Mouse (Mus musculus): Measurements from ENCODE around the gene Rsrp1.
"Not testable (repeated sequence)": the region's sequence is repeated elsewhere in the genome, so short reads cannot be mapped to it uniquely, and the experiment has no call there.

The Rsrp1 gene

DNA sequence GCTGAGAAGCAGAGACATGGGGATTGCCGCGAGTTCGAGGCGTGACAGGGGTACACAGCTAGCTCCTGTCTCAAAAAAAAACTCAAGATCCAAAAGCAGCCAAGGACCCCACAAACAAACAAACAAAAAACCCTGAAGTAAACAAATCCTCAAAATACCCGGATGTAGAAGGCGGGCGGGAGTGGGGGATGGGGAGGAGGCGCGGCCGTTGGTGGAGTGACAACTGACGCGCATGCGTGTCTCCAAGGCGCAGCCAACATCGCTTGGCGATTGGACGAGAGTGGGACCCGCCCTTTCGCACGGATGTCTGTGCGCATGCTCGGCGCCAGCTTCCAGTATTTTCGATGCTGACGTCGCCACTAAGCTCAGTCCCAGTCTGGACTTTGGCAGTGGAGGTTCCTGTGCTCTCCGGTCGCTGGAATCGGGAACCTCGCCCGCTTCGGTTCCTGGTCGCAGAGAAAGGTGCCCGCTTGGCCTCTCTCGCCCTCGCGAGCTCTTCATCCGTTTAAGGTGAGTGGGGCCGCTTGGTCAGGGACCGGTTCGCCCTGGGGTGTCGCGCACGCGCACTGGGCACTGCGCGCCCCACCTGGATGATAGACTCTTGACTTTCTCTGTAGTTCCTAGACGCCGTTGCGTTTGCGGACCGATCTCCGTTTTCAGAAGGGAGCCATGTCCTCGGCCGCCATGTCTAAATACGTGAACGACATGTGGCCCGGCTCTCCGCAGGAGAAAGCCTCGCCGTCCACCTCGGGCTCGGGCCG, at the start of gene Rsrp1:
Gene Rsrp1, plus strand, starts transcription at position 335 of the 761 bp plus-strand sequence.
- DNase-seq (ENCODE audit: low spot score), result peak; percentile 97

DNA sequence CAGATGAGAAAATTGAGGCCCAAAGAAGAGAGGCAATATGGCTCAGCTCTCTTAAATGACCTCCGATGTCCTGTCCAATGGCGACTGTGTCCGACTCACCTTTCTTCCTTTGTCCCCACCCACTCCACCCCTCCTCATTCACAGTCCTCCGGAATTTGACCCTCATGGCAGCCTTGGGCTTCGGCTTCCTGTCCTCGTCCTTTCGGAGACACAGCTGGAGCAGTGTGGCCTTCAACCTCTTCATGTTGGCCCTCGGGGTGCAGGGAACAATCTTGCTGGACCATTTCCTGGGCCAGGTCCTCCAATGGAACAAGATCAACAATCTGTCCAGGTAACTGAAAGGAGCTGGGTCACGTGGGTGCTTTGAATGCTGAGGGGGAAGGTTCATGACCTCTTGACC, 47.2 kb upstream of the Rsrp1 start:
- DNase-seq (ENCODE audit: low spot score), result no peak

DNA sequence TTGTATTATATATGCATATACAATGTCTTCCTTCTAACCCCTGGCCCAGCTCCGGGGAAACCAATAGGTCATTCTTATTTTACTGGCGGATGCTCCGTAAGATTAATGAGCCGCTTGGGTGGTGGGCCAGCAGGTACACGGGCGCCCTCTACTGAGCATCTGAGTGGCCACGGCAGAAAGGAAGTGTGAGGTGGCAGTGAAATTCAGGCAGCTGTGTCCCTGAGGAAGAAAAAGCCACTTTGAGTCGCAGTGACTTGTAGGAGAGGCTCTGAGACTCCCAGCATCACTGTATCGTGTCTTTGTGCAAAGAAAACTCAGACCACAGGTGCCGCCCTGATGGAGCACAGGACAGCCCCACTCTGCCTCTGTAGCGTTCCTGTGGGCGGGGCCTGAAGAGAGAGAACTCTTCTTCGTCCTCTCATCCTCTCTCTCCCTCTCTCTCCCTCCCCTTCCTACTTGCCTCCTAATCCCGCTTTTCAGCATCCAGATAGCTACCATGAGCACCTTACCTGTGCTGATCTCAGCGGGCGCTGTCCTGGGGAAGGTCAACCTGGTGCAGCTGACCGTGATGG, 43.9 kb upstream of the Rsrp1 start:
- peak; percentile 25 for DNase-seq (ENCODE audit: low spot score)

DNA sequence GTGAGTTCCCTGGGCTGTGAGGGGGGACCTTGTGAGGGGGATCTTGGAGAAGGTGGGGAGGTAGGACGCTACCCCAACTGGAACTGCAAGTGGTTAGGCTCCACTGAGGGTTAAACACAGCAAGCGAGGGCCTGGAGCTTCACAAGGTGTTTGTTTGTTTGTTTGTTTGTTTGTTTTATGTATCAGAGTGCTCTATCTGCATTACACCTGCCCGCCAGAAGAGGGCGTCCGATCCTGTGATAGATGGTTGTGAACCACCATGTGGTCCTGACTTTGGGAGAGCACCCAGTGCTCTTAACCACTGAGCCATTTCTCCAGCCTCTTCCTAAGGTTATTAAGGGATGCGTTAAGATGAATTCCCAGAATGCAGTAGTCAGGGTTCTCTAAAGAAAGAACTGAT, 43.4 kb upstream of the Rsrp1 start:
- DNase-seq (ENCODE audit: low spot score), result no peak

DNA sequence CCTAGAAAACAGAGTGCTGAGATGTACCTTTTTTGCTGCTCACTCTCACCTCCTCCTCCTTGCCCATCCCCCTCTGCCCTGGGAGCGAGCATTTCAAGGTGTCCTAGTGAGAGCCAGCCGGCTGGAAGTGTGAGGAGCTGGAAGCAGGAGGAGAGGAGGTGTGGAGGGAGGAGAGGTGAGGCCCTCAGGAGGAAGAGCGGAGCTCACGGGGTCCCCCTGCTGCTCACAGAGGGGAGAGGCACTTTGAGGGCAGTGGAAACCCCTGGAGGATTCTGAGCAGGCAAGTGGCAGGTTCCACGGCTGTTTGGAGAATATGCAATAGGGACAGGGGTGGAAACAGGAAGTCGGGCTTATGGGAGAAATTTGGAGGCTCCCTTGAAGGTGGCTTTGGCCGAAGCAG, 40.1 kb upstream of the Rsrp1 start:
- no peak for DNase-seq (ENCODE audit: low spot score)

DNA sequence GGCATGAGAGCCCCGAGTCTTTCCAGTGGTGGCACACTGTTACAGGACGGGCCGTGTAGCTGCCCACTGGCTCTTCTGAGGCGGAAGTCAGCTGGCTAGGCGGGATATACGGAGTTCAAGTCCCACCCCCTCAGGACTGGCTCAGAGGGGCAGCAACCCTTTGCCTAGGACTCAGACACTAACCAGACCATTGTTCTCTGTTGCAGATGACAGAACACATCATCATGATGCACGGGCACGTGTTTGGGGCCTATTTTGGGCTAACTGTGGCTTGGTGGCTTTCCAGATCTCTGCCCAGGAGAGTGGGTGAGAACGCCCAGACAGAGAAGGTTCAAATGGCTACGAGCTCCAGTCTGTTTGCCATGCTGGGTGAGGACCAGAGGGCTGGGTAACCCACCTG, 39.6 kb upstream of the Rsrp1 start:
- no peak for DNase-seq (ENCODE audit: low spot score)

DNA sequence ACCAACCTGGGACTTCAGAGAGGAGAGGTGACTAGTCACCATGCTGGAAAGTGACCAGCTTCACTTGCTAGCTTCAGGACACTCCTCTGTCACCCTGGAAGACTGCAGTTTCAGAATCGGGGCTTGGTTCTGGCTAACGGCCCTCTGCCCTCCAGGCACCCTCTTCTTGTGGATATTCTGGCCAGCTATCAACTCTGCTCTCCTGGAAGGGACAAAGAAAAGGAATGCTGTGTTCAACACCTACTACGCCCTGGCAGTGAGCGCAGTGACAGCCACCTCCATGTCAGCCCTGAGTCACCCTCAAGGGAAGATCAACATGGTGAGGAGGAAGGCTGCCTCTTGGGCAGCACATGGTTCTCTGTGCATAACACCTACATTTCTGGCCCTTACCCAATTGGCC, 39.0 kb upstream of the Rsrp1 start:
- no peak for DNase-seq (ENCODE audit: low spot score)

DNA sequence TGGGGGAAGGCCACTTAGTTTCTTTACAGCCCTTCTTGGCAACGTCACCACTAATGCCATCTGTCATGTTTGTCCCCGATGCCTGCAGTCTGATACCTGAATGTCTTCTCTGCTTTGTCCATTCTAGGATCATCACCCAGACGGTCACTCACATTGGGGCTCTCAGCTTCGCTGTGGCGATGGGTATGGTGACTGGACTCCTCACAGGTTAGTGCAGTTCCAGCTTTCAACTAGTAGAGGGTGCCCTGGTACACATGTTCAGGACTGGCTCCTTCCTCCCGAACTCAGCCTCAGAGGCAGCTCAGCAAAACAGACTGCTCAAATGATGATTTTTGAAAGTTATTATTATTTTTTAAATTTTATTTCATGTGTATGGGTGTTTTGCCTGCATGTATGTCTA, 31.3 kb upstream of the Rsrp1 start:
- no peak for DNase-seq (ENCODE audit: low spot score)

DNA sequence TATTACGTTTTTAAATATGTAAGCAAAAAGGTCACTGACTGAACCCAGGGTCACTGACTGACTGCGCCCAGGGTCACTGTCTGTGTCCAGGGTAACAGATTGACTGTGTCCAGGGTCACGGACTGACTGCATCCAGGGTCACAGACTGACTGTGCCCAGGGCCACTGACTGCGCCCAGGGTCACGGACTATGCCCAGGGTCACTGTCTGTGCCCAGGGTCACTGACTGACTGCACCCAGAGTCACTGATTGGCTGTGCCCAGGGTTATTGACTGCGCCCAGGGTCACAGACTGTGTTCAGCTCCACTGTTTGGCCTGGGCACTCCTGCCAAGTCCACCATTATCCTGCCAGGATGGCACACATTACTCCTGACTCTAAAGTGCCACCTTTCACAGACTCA, 26.1 kb upstream of the Rsrp1 start:
- no peak for DNase-seq (ENCODE audit: low spot score)

DNA sequence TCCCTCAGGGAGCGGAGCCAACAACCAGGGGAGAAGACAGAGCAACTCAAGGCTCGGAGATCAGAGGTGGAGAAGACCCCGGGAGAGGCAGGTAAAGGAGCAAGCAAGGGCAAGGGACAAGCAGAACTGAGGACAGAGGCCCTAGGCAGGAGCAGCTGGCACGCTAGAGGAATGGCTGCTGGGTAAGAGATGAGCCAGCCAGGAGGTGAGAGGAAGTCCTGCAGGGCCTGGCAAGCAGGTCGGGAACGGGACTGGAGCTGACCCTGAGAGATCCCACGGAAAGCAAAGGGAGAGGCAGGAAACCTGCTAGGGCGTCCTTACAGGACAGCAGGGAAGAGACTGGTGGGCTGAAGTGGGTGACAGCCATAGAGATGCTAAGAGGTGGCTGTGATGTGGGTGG, 22.3 kb upstream of the Rsrp1 start:
- no peak for DNase-seq (ENCODE audit: low spot score)

DNA sequence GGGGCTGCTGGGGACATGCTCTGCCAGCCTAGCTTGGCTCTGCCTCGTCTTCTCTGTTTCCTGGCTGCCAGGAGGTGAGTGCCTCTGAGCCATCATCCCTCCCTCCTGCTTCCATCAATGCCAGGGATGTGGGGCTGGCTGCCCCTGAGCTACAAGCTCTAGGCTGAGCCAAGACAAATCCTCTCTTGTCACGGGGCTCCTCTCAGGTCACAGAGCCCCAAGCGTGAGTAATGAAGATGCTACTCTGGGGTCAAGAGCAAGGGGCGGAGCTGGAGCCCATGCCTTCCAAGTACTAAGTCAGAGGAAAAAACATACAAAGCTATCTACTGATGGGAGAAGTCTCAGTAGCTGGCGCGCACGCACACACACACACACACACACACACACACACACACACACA, 20.3 kb upstream of the Rsrp1 start:
- DNase-seq (ENCODE audit: low spot score), result no peak

DNA sequence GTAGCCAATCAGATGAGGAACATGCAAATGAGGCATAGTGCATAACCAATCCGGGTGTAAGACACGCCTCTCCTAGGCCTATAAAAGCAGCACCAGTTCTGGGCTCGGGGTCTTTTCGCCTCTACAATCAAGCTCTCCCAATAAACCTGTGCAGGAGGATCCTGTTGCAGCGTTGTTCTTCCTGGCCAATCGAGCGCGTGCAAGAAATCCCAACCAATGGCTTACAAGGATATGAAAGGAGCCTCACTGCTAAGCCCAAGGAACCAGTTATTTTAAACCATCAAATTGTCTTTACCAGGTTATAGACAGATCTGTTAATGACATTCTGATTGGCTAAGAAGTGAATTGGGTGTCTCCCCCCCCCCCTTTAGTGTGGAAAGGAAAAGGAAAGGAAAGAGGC, 12.0 kb upstream of the Rsrp1 start:
- DNase-seq (ENCODE audit: low spot score), result not testable (repeated sequence)

DNA sequence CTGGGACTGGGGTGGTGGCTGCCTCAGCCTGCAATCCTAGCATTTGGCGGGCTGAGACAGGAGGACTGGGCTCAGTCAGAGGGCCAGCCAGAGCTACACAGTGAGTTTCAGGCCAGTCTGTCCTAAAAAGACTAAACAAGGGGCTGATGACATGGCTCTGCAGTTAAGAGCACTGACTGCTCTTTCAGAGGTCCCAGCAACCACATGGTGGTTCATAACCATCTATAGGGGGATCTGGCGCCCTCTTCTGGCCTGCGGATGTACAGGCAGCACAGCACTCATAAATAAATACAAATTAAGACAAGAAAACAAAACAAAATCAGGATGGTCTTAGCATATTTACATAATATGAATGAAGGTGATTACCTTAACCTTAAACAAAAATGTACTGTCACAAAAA, 10.0 kb upstream of the Rsrp1 start:
- DNase-seq (ENCODE audit: low spot score), result no peak

DNA sequence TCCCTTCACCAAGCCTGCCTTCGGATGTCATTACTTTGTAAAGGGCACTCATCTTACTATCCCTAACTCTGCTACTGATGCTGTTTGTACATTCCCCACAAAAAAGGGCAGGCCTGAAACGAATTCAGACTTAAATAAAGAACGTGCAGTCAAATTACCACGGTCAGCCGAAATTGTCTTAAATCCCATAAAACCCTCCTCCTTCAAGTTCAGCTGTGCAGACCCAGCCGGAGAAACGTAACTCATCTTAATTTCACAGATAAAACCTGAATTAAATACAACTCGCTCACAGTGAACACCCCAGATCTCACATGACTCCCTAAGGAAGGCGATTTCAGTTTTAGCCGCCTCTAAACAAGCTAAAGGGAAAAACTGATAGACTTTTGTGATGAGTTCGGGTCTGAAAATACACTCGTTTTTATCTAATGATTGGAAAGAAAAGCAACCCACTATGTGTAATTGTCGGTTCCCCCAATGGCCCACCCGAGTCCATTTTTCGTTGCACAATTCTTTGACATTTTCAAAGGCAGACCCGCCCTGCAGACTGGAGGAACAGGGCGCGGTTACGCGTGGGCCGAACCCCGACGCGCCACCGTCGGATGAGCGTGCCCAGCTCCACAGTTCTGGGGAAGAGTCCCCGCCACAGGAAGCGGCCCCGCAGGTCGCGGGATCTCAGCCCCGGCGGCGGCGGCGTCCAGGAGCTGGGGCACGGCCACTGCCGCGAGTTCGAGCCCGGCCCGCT, 9.1 kb upstream of the Rsrp1 start:
- no peak for DNase-seq (ENCODE audit: low spot score)

DNA sequence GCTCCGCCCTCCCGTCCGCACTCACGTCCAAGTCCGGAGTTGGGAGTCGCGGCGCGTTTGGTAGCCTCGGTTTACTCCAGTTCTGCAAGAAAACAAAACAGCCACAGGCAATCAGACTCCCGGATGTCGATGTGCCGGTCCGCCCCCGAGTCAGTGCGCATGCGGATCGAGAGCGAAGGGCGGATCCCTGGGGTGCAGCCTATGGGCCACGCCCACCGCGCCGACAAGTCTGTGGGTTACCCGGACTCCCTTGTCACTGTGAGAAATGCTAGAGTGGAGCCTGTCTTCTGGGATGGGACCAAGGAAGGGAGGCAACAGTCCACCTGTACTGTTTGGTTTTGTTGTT, 8.6 kb upstream of the Rsrp1 start, which contains the start of gene Tmem50a:
Gene Tmem50a, minus strand, starts transcription at position 161 of the 346 bp plus-strand sequence.
- DNase-seq (ENCODE audit: low spot score), result peak; percentile 89

DNA sequence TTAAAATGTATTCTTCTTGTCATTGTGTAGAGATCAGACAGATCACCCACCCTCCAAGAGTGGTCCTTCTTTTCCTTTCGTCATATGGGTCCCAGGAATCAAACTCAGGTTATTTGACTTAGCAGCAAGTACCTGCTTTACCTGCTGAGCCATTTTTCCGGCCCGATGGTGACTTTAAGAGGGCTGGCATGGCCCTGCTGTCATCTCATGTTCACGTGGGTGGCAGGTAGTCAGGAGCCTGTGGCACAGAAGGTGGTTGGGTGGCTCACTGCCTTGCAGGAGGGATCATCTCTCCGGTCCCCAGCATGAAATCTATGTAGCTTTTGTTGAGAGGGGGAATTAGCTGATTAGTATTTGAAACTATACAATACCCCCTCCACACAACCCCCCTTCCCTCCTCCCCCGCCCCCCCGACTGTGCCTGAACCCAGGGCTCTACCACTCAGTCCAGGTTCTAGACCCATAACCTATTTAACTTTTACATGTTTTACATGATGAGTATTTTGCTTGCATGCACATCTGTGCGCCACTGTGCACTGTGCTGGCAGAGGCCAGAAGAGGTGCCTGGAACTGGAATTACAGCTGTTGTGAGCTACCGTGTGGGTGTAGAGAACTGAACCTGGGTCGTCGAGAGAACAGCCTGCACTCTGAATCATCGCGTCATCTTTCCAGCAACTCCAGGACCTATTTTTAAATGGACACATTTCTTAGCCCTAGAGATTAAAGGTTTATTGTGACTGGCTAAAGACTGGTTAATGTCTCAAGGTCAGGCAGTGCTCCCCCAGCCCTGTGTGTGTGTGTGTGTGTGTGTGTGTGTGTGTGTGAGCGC, 8.0 kb upstream of the Rsrp1 start:
- no peak for DNase-seq (ENCODE audit: low spot score)

DNA sequence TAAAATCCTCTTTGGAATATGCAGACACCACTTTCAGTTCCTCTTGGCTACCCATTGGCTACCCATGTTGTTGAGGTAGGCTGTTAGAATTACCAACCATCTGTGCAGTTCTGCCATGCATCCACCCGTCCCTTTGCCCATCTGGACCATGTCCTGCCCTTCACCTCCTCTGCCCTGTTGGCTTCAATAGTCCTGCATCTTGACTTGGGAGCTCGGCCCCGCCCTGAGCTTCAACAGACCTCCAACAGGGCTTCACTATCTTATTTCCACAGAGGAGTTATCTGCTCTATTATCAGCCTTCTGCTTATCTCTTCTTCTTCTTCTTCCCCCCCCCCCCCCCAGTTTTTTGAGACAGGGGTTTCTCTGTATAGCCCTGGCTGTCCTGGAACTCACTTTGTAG, 6.2 kb upstream of the Rsrp1 start:
- no peak for DNase-seq (ENCODE audit: low spot score)

DNA sequence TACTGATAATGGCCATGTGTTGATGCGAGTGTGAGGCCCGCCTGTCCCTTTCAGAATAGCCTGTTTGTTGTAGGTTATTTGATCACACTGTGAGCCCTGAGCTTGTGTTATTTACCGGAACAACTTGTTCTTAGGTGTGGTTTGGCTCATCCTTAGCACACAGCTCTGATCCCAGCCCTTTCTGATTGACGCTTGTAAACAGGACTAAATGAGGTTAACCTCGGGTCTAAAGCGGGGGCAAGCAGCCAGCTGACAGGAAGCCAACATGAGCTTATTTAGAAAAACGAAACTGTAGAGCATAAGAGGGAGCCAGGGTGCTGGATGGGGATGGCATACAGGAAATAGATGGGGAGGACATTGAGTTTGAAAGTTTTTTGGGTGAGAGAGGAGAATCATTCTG, 5.0 kb upstream of the Rsrp1 start:
- peak; percentile 59 for DNase-seq (ENCODE audit: low spot score)

DNA sequence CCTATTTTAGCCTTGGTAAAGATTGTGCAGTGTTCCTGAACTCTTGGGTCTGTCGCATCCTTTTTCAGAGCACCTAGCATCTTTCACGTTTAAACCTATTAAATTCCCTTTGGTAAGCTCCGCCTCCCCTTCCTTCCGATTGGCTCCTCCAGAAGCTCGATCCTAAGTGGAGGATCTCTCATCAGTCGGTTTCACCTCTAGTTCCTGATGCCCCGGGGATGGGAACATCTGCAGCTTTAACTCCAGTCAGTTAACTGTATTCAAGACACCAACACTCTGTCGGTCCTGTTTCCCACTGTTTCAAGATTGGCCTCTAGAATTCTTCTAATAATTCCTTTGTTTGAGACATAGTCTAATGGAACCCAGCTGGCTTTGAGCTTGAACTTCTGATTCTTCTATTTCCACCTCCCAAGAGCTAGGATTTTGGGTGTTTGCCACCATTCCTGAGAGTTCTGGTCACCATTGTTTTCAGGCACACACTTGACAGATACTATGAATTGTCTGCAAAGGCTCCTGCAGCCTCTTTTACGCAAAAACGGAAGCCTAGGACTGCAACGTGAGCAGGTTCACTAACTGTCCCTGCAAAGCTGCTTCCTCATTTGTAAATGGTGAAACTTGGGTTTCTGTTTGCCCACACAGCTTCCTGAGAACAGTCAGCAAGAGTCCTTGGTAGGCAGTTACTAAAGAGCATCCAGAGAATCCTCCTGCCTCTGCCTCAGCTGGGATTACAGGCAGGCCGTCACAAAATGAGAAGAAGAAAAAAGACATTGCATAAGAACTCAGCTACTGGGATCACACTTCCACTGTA, 3.5 kb upstream of the Rsrp1 start:
- no peak for DNase-seq (ENCODE audit: low spot score)

DNA sequence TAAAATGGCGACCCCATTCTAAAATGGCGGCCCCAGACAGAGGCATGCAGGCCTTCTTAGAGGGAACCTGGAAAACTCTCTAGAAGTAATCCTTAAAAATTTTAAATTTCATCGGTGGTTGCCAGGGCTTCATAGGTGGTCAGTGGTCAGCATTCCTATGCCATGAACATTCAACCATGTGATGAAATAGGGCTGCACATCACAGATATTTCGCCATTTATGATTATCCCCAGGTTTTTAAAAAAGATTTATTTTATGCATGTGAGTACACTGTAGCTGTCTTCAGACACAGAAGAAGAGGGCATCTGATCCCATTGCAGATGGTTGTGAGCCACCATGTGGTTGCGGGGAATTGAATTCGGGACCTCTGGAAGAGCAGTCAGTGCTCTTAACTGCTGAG, 2.8 kb upstream of the Rsrp1 start:
- DNase-seq (ENCODE audit: low spot score), result no peak

DNA sequence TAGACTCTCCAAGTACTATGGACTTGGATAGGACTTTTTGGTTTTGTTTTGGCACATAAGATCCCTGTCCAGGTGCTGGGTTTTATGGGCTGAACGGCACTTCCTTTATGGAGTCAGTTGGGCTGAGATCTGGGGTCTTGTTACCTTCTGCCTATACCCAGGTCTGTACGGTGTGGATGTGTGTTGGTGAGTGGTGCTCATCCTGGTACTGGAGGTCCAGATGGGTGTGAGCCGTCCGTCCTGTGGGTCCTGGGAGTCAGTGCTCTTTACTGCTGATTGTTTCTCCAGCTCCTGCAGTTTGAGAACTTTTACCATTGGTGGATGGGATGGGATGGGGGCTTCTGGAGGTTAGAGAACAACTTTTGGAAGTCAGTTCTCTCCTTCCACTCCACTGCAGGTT, 1.7 kb upstream of the Rsrp1 start:
- DNase-seq (ENCODE audit: low spot score), result no peak
